Mouse (Mus musculus) neutrophil, adult 5-6 weeks (primary cell): ENCODE measurements around the gene M1ap. TPM values are rescaled to one million over a fixed set of nuclear protein-coding genes. Genes with fewer than 3 reads are reported as not detected.

Experiments
- ATAC-seq: fragments of 151-379, 151-347 bp; 2 replicates; pipeline ENCODE4 v1.8.0; 2017; ENCODE audit warnings: mild to moderate bottlenecking, moderate TSS enrichment; ENCODE audit not compliant: insufficient number of reproducible peaks, poor library complexity, low FRiP score, severe bottlenecking; ENCODE audit errors: extremely low read depth
- total RNA-seq: library from RNA; stranded (forward); fragments of 200-1000 nt; gene quantifications from 2 replicates; pipeline ENCODE4 v1.2.3, GENCODE M21; 2017

M1ap gene
- total RNA-seq, 1 experiment from 2014 or later: 2.1 TPM

- no peak for ATAC-seq
Observed at GRCm38 (mm10) chr6:83003850-83004249, 57.1 kb downstream of the M1ap start.

DNA sequence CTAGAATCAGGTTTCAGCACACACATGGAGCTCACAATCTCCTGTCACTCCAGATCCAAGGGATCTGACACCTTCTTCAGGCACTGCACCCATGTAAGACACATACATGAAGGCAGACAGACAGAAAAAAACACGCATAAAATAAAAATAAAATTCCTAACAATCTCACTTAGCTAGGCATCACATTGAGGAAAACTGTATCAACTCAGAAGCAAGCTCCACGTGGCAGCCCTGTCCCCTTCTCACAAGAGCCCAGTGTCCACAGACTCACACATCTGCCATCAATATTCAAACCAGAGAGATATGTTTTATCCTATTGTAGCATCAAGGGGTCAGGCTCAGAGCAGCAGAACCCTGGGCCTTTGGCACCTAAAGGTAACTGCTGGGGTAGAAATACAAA lies 57.6 kb downstream of the M1ap start:
- ATAC-seq: no peak

DNA sequence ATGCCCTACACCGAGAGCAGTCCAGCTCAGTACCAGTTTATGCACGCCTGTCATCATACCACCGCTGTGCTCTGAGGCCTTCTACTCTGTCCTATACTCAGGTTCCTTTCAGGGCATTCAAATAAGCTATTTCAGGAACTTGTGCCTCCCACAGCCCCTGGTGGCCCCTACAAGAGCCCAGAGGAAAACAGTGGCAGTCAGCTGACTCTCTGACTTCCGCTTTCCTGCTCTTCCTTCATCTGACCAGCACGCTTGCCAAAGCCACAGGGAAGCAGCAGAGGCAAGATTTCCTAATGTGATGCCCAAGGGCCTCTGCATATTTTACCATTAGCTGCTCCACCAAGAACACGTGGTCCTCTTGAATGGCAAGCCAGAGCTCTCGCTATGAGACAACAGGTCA lies 58.2 kb downstream of the M1ap start:
- ATAC-seq: peak; percentile 80

GRCm38 (mm10) chr6:83005444-83006011 lies 58.8 kb downstream of the M1ap start:
- no peak for ATAC-seq

DNA sequence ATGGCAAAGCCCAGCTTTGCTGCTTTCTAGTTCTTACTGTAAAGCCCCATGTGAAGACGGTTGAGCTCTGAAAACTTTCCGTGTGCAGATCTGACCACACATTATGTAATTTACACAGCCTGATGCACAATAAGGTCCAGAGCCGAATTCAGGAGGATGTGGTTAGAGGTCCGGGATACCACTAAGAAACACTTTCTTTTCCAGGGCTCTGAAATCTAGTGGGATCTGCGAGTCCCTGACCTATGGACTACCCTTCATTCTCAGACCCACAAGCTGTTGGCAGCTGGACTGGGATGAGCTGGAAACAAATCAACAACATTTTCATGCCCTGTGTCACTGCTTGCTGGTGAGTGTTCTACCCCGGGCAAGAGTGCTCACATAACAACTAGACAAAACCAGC lies 59.4 kb downstream of the M1ap start:
- no peak for ATAC-seq

GRCm38 (mm10) chr6:83008659-83009058 lies 62.0 kb downstream of the M1ap start:
- peak; percentile 38; the same call in 1 of the 2 replicates for ATAC-seq

DNA sequence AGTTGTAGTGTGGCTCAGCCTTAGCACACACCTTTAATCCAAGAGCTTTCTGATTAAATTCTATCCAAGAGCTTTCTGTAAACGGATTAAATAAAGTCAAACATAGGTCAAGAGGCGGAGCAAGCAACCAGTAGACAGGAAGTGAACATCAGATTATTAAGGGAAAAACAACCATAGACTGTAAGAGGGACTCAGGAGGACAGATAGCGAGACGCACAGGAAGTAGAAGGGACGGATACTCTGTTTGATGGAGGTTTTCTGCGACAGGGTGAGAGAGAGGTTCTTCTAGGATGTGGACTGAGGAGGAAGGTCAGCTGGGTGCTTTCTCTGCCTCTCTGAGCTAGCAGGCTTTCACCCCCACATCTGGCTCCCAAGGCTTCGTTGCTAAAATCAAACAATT lies 63.3 kb downstream of the M1ap start:
- ATAC-seq: no peak

DNA sequence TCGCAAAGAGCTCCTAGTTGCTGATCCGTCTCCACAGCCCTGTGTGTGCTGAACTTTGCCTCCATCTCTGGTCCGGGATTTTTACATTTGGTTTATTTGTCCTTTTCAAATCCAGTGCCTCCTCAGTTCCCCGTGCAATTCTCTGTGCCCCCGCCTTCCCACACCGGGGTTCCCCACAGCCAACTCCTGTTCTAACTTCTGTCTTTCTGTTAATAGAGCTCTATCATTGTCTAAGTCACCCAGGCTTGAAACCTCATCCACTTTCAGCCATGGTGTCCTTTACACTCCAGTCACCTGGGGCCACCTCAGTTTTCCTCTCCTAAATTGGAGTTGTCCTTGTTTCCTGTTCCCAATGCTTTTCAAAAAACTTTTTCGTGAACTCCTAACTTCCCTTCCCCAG lies 64.6 kb downstream of the M1ap start:
- ATAC-seq: no peak

- no peak for ATAC-seq
Observed at GRCm38 (mm10) chr6:83011756-83012155, 65.1 kb downstream of the M1ap start.

- peak; percentile 62; the same call in 1 of the 2 replicates for ATAC-seq
Observed at GRCm38 (mm10) chr6:83013444-83013843, 66.7 kb downstream of the M1ap start.

DNA sequence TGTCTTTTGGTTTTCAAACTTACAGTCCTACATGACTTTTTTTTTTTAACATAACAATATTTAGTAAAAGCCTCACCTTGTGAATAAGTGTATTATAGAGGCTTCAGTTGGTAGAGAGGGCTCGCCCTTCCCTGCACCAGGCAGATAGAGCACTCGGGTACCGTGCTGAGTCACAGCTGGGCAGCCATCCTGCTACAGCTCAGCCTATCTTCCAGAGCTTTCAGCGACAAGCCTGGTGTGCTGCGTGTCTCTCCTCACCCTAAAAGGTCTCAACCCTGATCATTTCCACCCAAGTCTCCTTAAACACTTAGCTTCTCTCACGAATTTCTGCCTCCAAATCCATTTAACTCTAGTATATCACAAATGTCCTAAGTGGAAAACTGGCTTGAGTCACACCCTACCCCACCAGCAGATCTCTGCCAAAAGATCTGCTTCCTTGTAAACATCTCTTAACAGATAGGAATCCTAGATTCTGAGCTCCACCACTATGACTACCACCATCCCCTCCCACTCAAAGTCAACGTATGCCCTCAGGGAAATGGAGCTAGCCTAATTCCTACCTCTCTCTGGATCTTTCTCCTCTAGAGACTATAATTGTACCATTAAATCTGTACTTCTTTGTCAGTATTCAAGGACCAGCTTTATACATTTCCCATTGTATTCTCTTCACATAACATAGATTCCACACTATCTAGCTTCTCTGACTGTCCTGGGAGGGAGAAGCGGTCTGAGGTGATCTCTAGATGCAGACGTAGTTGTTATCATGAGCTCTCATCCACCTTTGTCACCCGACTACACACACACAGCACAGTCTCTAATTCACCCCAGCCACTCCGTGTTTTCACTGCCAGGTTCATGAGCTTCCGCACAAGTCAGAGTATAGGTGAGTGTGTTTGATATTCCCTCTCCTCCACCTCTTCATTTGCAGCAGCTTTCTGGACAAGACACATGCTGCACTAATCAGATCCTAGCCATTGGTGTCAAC lies 68.1 kb downstream of the M1ap start:
- ATAC-seq: no peak

DNA sequence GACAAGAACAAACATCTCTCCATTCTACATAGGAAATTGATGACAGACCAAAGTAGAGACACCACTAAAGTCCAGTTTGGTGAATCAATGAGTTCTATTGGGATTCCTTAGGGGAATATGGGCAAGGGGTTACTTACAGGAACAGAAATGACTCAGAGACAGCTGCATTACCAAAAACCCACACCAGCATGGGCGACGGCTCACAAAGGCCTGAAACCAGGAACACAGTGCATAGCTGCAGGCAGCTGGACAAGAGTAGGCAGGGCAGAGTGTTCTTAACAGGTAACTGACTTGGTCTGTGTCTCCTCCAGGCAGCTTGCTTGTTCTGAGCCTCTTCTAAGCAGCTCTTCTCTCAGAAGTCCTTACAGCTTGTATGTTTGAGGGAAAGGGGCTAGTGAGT lies 69.0 kb downstream of the M1ap start:
- ATAC-seq: no peak

DNA sequence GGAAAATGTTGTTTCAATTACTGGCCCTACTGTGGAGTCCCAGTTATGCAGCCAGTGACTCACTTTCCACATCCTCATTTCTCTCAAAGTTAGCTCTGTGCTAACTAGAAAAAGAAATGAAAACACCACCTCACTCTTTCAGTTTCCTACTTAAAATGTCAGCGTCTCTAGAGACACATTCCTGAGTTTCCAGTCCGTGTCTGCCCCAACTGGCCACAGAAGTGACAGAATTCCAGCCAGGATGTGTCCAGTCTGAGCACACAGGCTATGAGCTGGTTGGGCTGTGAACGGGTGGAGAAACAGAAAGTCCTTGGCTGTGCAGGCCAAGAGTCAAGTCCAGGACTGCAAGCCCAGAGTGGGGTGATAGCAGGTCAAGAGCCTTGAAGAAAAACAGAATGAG lies 70.5 kb downstream of the M1ap start:
- no peak for ATAC-seq

GRCm38 (mm10) chr6:83019044-83019443 lies 72.3 kb downstream of the M1ap start:
- no peak for ATAC-seq

DNA sequence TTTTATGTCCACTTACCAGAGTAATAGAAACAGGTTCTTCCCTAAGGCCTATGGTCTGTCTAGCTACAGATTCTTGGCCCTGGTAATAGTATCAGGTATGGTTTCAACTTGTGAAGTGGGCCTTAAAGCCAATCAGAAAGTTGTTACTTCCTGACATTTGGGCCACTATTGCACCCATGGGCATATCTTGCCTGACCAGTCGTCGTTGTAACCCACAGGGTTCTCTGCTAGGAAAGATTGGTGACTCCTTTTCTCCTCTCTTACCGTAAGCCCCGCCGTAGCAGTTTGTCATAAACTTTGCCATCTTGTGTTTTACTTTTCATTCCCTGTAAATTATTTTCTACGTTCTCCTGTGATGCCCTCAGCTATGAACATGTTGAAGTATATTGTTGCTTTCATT lies 73.4 kb downstream of the M1ap start:
- ATAC-seq: no peak

- no peak for ATAC-seq
Observed at GRCm38 (mm10) chr6:83020836-83021593, 74.3 kb downstream of the M1ap start.

DNA sequence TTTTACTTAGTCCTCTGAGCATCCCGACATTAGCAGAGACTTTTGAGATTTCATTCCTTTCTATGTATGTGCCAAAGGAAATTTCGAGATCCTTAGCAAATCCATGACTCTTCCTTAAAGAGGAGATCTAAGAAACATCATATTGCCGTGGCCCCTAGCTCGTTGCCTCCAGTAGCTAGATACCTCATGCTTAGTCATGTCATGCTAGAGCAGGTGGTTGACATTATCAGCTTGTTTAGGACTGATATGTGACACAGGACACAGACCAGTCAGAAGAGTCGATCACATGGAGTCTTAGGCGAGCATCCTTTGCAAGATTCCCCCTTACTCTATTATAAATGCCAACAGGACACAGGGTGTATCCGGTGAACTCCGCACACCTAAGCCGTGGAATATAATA lies 76.3 kb downstream of the M1ap start:
- ATAC-seq: no peak

- no peak for ATAC-seq
Observed at GRCm38 (mm10) chr6:83023786-83024185, 77.1 kb downstream of the M1ap start.

- ATAC-seq: no peak
Observed at GRCm38 (mm10) chr6:83024421-83024820, 77.7 kb downstream of the M1ap start.

DNA sequence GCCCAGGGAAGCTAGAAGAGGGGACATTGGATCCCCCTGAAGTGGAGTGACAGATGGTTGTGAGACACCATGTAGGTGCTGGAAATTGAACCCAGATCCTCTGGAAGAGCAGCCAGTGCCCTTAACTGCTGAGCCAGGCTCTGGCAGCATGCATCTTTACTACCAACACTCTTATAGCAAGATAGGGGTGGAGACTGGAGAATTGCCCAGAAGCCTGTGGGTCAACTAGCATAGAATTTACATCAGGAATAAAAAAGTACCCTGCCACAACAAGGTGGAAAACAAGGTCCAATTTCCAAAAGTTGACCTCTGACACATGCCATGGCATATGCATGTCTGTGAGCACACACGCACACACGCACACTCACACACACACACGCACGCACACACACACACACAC lies 78.5 kb downstream of the M1ap start:
- no peak for ATAC-seq
